Mouse (Mus musculus) hindbrain, embryonic 14.5 days (tissue): ENCODE measurements around the gene Cxxc4. TPM values are rescaled to one million over a fixed set of nuclear protein-coding genes. Genes with fewer than 3 reads are reported as not detected.

Experiments
- ATAC-seq: fragments of 200-750 bp; cut with Nextera tagmentation; 2 replicates; pipeline ENCODE4 v1.8.0; 2017; ENCODE audit warnings: moderate number of reproducible peaks, mild to moderate bottlenecking, moderate TSS enrichment, moderate library complexity; ENCODE audit not compliant: low FRiP score
- DNase-seq: peaks from one replicate; pipeline ENCODE4 v3.0.0-alpha.2; 2015; ENCODE audit warnings: low spot score
- H3K27ac ChIP-seq: fragments of 300-500 bp; sonication (generic); 2 replicates; pipeline ENCODE4 v1.5.1; 2014; ENCODE audit warnings: mild to moderate bottlenecking, moderate library complexity
- H3K27me3 ChIP-seq: fragments of 300-500 bp; sonication (generic); 2 replicates; pipeline ENCODE4 v1.6.1; 2014; ENCODE audit warnings: mild to moderate bottlenecking, low read length, mixed read lengths; ENCODE audit not compliant: control insufficient read depth, insufficient read depth
- H3K36me3 ChIP-seq: fragments of 300-500 bp; sonication (generic); replicated peaks from 2 replicates; pipeline ENCODE4 v1.6.1; 2014; ENCODE audit not compliant: control insufficient read depth, insufficient read depth
- H3K4me1 ChIP-seq: fragments of 300-500 bp; sonication (generic); replicated peaks from 2 replicates; pipeline ENCODE4 v1.6.1; 2014; ENCODE audit warnings: antibody characterized with exemption, low read length, mixed read lengths; ENCODE audit not compliant: control insufficient read depth, insufficient read depth
- H3K4me2 ChIP-seq: fragments of 300-500 bp; sonication (generic); replicated peaks from 2 replicates; pipeline ENCODE4 v1.6.1; 2014; ENCODE audit warnings: mild to moderate bottlenecking, moderate library complexity
- H3K4me3 ChIP-seq: fragments of 300-500 bp; sonication (generic); replicated peaks from 2 replicates; pipeline ENCODE4 v1.5.1; 2014; ENCODE audit warnings: mild to moderate bottlenecking, low read length
- H3K9ac ChIP-seq: fragments of 300-500 bp; sonication (generic); 2 replicates; pipeline ENCODE4 v1.6.1; 2014
- H3K9me3 ChIP-seq: fragments of 300-500 bp; sonication (generic); 2 replicates; pipeline ENCODE4 v1.6.1; 2016; ENCODE audit warnings: low read length; ENCODE audit not compliant: control insufficient read depth
- WGBS: fragments of 180-500 bp; shearing (Covaris S2); extraction: QIAGEN DNeasy Blood & Tissue Kit; methylation state at CpG from one replicate; pipeline ENCODE4 v1.1.7; 2014; 5-methylcytosine and 5-hydroxymethylcytosine counted together
- polyA plus RNA-seq: library from polyadenylated mRNA; unstranded; fragments of >200 nt; fragmentation: Nextera tagmentation; extraction: Ambion mirVana; gene quantifications from 2 replicates; pipeline ENCODE4 v1.2.1, GENCODE M21; 2014

The Cxxc4 gene
- polyA plus RNA-seq, 1 experiment from 2014 or later: 31.9 TPM

DNA sequence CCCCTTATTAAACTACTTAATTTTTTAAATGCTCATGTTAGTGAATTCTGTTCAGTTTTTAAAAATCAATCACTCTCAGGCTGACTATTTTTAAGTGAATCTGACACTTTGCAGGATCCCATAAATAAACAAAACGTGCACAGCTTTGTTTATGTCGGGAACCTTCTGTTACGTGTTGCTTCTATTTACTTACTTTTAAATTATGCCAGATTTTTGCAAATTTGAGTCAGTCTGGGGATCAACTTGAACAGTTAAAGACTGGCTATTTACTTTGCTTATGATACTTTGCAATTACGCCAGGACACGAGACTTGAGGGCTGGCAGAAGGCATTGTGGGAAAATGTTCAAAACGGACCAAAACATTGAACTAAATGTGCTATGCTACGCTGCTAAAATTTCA, 12.3 kb upstream of the Cxxc4 start:
- ATAC-seq (no peak), DNase-seq (no peak)
- no peaks in the 10 kb centered on the region for H3K4me1 ChIP-seq
- no peaks in the 10 kb centered on the region for H3K36me3 ChIP-seq
- H3K27me3 ChIP-seq: no peaks in the 10 kb centered on the region
- no peak overlapping the region for H3K4me3 ChIP-seq
- 91% methylated on average over 7 of the region's 7 CpGs for whole genome bisulfite sequencing
- no peak overlapping the region for H3K9ac ChIP-seq
- no peak overlapping the region for H3K27ac ChIP-seq
- no peak overlapping the region for H3K4me2 ChIP-seq
- H3K9me3 ChIP-seq: no peaks in the 10 kb centered on the region

GRCm38 (mm10) chr3:134225928-134226327, 10.4 kb upstream of the Cxxc4 start:
- Histone ChIP-seq H3K27ac (no peak overlapping the region), H3K9ac (no peak overlapping the region), H3K9me3 (no peaks in the 10 kb centered on the region), H3K4me2 (no peak overlapping the region), H3K4me1 (no peaks in the 10 kb centered on the region), H3K27me3 (no peaks in the 10 kb centered on the region), H3K4me3 (no peak overlapping the region), H3K36me3 (no peaks in the 10 kb centered on the region)
- ATAC-seq (no peak), DNase-seq (no peak)
- WGBS: 100% methylated on average over 3 of the region's 3 CpGs

DNA sequence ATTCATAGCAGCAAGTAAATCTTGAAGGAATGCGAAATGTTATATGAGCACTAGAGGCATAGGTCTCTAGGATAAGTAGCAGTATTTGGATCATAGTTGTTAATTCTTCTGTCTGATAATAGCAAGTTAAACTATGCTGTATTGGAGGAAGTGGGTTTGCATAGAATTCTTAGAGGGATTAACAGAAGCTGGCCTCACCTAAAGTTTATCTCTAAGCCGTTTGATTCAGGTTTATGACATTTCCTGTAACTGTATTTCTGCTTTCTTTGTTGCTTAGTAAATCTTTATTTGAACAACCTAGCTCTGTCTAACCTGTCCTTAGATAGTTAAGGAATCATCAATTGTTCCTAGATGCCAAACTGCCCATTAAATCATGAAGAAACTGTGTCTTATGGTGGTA, 3.5 kb upstream of the Cxxc4 start:
- H3K27me3 ChIP-seq: no peaks in the 10 kb centered on the region
- ATAC-seq (no peak), DNase-seq (no peak)
- H3K4me3 ChIP-seq: no peak overlapping the region
- H3K4me1 ChIP-seq: 0 out of 2 replicates have a peak, but pooled peaks cover 12% of the 10 kb centered on the region
- no peak overlapping the region for H3K4me2 ChIP-seq
- 88% methylated on average over 2 of the region's 2 CpGs for WGBS
- no peak overlapping the region for H3K9ac ChIP-seq
- no peak overlapping the region for H3K27ac ChIP-seq
- no peaks in the 10 kb centered on the region for H3K36me3 ChIP-seq
- no peaks in the 10 kb centered on the region for H3K9me3 ChIP-seq

GRCm38 (mm10) chr3:134235491-134236413, 532 bp upstream of the Cxxc4 start:
- under 1% methylated on average over 55 of the region's 55 CpGs for WGBS
- Histone ChIP-seq H3K9me3 (no peaks in the 10 kb centered on the region), H3K4me1 (0 out of 2 replicates have a peak, but pooled peaks cover 16% of the 10 kb centered on the region), H3K4me3 (peak overlapping the region; percentile 70), H3K36me3 (no peaks in the 10 kb centered on the region), H3K9ac (peak overlapping the region; percentile 93), H3K27me3 (no peaks in the 10 kb centered on the region), H3K4me2 (peak overlapping the region; percentile 71), H3K27ac (peak overlapping the region; percentile 99)
- ATAC-seq: peak; percentile 88
- DNase-seq: peak; percentile 87

DNA sequence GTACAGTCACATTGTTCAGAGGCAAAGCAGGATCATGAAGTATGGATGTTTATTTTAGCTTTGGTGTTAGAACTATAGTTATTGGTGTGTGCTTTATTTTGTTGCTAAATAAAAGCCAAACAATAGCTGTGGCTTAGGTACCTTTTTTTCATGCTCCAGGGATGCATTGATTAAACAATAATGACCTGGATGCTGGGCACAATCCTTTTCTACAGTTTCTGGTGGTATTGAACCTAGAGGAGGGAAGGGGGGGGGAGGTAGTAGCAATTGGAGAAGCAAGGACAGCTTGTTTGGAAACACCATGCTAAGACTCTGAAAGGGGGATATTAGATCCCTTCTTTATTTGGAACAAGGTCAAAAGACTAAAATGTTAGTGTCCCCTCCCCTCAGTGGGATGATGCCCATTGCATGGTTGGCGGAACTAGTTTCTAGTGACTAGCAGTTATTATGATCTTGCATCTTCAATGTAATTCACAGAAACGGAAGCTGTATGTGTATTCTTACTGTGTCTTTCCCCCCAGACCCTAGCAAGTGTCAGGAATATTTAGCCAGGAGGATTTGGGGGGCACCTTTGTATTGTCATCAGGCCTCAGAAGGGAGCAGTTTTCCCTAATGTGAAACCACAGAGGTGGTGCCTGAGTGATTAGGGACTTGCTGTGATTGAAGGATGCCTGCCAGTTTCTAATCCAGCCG, 975 bp downstream of the Cxxc4 start:
- WGBS: 17% methylated on average over 3 of the region's 3 CpGs
- ATAC-seq (no peak), DNase-seq (no peak)
- Histone ChIP-seq H3K9ac (peak overlapping the region; percentile 93), H3K4me2 (peak overlapping the region; percentile 71), H3K27ac (peak overlapping the region; percentile 99), H3K9me3 (no peaks in the 10 kb centered on the region), H3K36me3 (no peaks in the 10 kb centered on the region), H3K27me3 (no peaks in the 10 kb centered on the region), H3K4me3 (peak overlapping the region; percentile 70), H3K4me1 (peaks cover 27% of the 10 kb centered on the region)

DNA sequence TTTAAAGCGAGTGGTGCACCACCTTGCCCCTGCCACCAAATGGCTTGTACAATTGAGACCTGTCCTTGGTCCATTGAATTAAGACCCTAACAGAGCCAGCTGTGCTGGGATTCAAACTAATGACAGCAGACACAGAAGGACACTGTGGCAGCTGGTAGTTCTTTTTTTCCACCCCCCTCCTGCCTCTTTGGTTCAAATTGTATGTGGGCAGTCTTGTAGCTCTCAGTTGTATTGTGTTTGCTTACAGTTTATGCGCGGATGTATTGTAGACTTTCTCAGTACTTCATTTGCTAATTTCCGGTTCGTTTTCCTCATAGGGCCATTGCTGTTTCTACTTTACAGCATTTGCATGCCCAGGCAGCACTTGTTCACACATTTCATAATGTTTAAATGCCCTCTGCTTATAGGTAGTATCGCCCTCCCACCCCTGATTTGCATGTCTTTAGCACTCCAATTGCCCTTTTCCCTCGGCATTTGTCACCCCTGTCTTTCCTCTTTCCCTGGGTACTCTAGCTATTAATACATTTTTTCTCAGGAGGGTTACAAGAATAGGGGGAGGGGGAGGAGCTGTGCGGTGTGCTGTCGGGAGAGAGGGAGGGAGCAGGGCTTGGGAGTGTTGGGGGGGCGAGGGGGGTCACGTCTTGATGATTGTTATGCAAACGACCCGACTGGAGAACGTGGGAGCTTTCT, 2.5 kb downstream of the Cxxc4 start:
- Histone ChIP-seq H3K36me3 (no peaks in the 10 kb centered on the region), H3K4me3 (peak overlapping the region; percentile 70), H3K9me3 (no peaks in the 10 kb centered on the region), H3K4me1 (peaks cover 43% of the 10 kb centered on the region), H3K27ac (peak overlapping the region; percentile 99), H3K27me3 (no peaks in the 10 kb centered on the region), H3K9ac (peak overlapping the region; percentile 93), H3K4me2 (peak overlapping the region; percentile 71)
- ATAC-seq (peak; percentile 11; the same call in 1 of the 2 replicates), DNase-seq (peak; percentile 56)
- WGBS: under 1% methylated on average over 14 of the region's 14 CpGs

DNA sequence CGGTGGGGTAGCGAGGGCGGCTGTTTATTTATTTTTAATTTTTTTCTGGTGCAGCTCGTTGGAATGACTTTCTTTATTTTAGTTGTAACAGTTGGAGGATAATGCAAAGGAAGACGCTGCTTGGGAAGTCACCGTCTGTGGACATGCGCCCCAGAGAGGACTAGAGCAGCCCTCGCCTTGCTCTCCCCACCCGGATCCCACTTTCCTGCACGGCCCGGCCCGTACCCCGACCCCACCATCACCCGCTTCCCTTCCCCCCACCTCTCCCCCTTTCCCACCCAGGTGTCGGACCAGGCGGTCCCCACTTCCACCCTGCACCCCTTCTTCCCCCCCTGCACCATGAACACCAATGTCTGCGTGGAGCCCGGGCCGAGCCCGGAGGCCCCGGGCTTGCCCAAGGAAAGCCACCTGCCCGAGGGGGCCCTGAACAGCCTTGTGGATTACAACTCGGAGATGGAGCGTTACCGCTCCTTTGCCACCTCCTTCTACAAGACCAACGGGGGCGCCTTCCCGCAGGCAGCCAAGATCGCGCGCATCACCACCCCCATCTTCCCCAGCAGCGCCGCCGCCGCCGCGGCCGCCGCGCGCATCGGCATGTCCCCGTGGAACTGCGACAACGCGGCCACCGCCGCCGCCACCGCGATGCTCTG, 3.2 kb downstream of the Cxxc4 start:
- H3K9ac ChIP-seq: peak overlapping the region; percentile 93
- H3K9me3 ChIP-seq: no peaks in the 10 kb centered on the region
- H3K27ac ChIP-seq: peak overlapping the region; percentile 99
- H3K4me3 ChIP-seq: peak overlapping the region; percentile 70
- peaks cover 46% of the 10 kb centered on the region for H3K4me1 ChIP-seq
- DNase-seq: peak; percentile 69
- WGBS: under 1% methylated on average over 50 of the region's 51 CpGs
- peak overlapping the region; percentile 71 for H3K4me2 ChIP-seq
- no peaks in the 10 kb centered on the region for H3K27me3 ChIP-seq
- no peaks in the 10 kb centered on the region for H3K36me3 ChIP-seq
- peak; percentile 13; the same call in 1 of the 2 replicates for ATAC-seq

- Histone ChIP-seq H3K27me3 (no peaks in the 10 kb centered on the region), H3K36me3 (no peaks in the 10 kb centered on the region), H3K27ac (peak overlapping the region; percentile 99), H3K9me3 (no peaks in the 10 kb centered on the region), H3K9ac (peak overlapping the region; percentile 93), H3K4me1 (peaks cover 43% of the 10 kb centered on the region), H3K4me3 (peak overlapping the region; percentile 70), H3K4me2 (peak overlapping the region; percentile 71)
- peak; percentile 53 for ATAC-seq
- DNase-seq: peak; percentile 86
- WGBS: under 1% methylated on average over 41 of the region's 61 CpGs
Measured at GRCm38 (mm10) chr3:134239971-134240717, 3.9 kb downstream of the Cxxc4 start.
